Mouse (Mus musculus) kidney, postnatal 0 days (tissue): ENCODE measurements around the gene Usp34. TPM values are rescaled to one million over a fixed set of nuclear protein-coding genes. Genes with fewer than 3 reads are reported as not detected.

Experiments used
- ATAC-seq: fragments of 200-750 bp; cut with Nextera tagmentation; replicated peaks from 2 replicates; pipeline ENCODE4 v1.8.0; 2017; ENCODE audit warnings: low read depth, moderate number of reproducible peaks, moderate TSS enrichment, moderate library complexity; ENCODE audit not compliant: low FRiP score
- DNase-seq: peaks from one replicate; pipeline ENCODE4 v3.0.0-alpha.2; 2016; ENCODE audit warnings: low spot score
- H3K27ac ChIP-seq: fragments of 300-500 bp; sonication (generic); 2 replicates; pipeline ENCODE4 v1.5.1; 2014; ENCODE audit warnings: mild to moderate bottlenecking
- H3K27me3 ChIP-seq: fragments of 300-500 bp; sonication (generic); 2 replicates; pipeline ENCODE4 v1.6.1; 2014; ENCODE audit warnings: low read length, mixed read lengths; ENCODE audit not compliant: insufficient read depth
- H3K36me3 ChIP-seq: fragments of 300-500 bp; sonication (generic); 2 replicates; pipeline ENCODE4 v1.6.1; 2014; ENCODE audit warnings: low read length, mixed read lengths; ENCODE audit not compliant: insufficient read depth
- H3K4me1 ChIP-seq: fragments of 300-500 bp; sonication (generic); replicated peaks from 2 replicates; pipeline ENCODE4 v1.6.1; 2014; ENCODE audit warnings: antibody characterized with exemption, low read length, mixed read lengths; ENCODE audit not compliant: insufficient read depth
- H3K4me2 ChIP-seq: fragments of 300-500 bp; sonication (generic); 2 replicates; pipeline ENCODE4 v1.6.1; 2014; ENCODE audit warnings: mild to moderate bottlenecking, low read length, moderate library complexity, mixed read lengths
- H3K4me3 ChIP-seq: fragments of 300-500 bp; sonication (generic); replicated peaks from 2 replicates; pipeline ENCODE4 v1.5.1; 2014; ENCODE audit warnings: low read depth, low read length
- H3K9ac ChIP-seq: fragments of 300-500 bp; sonication (generic); 2 replicates; pipeline ENCODE4 v1.6.1; 2014; ENCODE audit warnings: low read depth, low read length
- H3K9me3 ChIP-seq: fragments of 300-500 bp; sonication (generic); replicated peaks from 2 replicates; pipeline ENCODE4 v1.6.1; 2016; ENCODE audit warnings: low read length, inconsistent platforms, mixed read lengths
- CTCF ChIP-seq: IDR thresholded peaks from 2 replicates; pipeline ENCODE4 v1.5.1; 2016; ENCODE audit warnings: antibody characterized with exemption, low read depth, mild to moderate bottlenecking, moderate library complexity
- WGBS: fragments of 180-500 bp; shearing (Covaris S2); extraction: QIAGEN DNeasy Blood & Tissue Kit; methylation state at CpG from one replicate; pipeline ENCODE4 v1.1.7; 2014; 5-methylcytosine and 5-hydroxymethylcytosine counted together
- polyA plus RNA-seq: library from polyadenylated mRNA; unstranded; fragments of >200 nt; fragmentation: Nextera tagmentation; extraction: Ambion mirVana; gene quantifications from 2 replicates; pipeline ENCODE4 v1.2.1, GENCODE M21; 2015

Gene Usp34
- 22.5 and 24.5 TPM in 2 replicates for polyA plus RNA-seq

GRCm38 (mm10) chr11:23306764-23307565 lies at the start of gene Usp34:
Usp34 (plus strand) TSS chr11:23306895.
- peak within 1 kb of the TSS; percentile 69 for H3K4me2 ChIP-seq
- peak within 1 kb of the TSS; percentile 88 for H3K9ac ChIP-seq
- H3K9me3 ChIP-seq: no peaks in the 10 kb centered on the region
- H3K27ac ChIP-seq: peak within 1 kb of the TSS; percentile 99
- peak within 1 kb of the TSS; percentile 75 for H3K4me3 ChIP-seq
- DNase-seq: peak; percentile 59
- no peaks in the 10 kb centered on the region for H3K36me3 ChIP-seq
- H3K4me1 ChIP-seq: no peaks in the 10 kb centered on the region
- peak; percentile 61; the same call in 1 of the 2 replicates for ATAC-seq
- no peak for TF ChIP-seq CTCF
- 0% methylated on average over 58 of the region's 80 CpGs for WGBS
- H3K27me3 ChIP-seq: no peaks in the 10 kb centered on the region

- H3K4me1 ChIP-seq: no peaks in the 10 kb centered on the region
- peaks cover 14% of the 10 kb centered on the region; the same call in 1 of the 2 replicates for H3K36me3 ChIP-seq
- no peak overlapping the region for H3K4me2 ChIP-seq
- H3K4me3 ChIP-seq: no peak overlapping the region
- no peak overlapping the region for H3K27ac ChIP-seq
- ATAC-seq: no peak
- no peak overlapping the region for H3K9ac ChIP-seq
- 92% methylated on average over 4 of the region's 4 CpGs for WGBS
- TF ChIP-seq CTCF: no peak
- H3K9me3 ChIP-seq: no peaks in the 10 kb centered on the region
- no peaks in the 10 kb centered on the region for H3K27me3 ChIP-seq
- DNase-seq: no peak
Measured at GRCm38 (mm10) chr11:23259073-23259472, 47.6 kb upstream of the Usp34 start.

GRCm38 (mm10) chr11:23259481-23259880 lies 47.2 kb upstream of the Usp34 start:
- Histone ChIP-seq H3K36me3 (peaks cover 16% of the 10 kb centered on the region; the same call in 1 of the 2 replicates), H3K27ac (no peak overlapping the region), H3K4me1 (no peaks in the 10 kb centered on the region), H3K4me3 (no peak overlapping the region), H3K4me2 (no peak overlapping the region), H3K9me3 (no peaks in the 10 kb centered on the region), H3K9ac (no peak overlapping the region), H3K27me3 (no peaks in the 10 kb centered on the region)
- TF ChIP-seq CTCF: no peak
- no peak for ATAC-seq
- no peak for DNase-seq
- WGBS: 79% methylated on average over 1 of the region's 1 CpGs

- no peak for TF ChIP-seq CTCF
- WGBS: 90% methylated on average over 1 of the region's 1 CpGs
- Histone ChIP-seq H3K4me3 (no peak overlapping the region), H3K27ac (no peak overlapping the region), H3K4me1 (no peaks in the 10 kb centered on the region), H3K27me3 (no peaks in the 10 kb centered on the region), H3K36me3 (peaks cover 19% of the 10 kb centered on the region; the same call in 1 of the 2 replicates), H3K4me2 (no peak overlapping the region), H3K9ac (no peak overlapping the region), H3K9me3 (no peaks in the 10 kb centered on the region)
- ATAC-seq (no peak), DNase-seq (no peak)
Measured at GRCm38 (mm10) chr11:23260186-23260585, 46.5 kb upstream of the Usp34 start.

- peak; percentile 23 for DNase-seq
- Histone ChIP-seq H3K9ac (no peak overlapping the region), H3K4me1 (no peaks in the 10 kb centered on the region), H3K4me2 (no peak overlapping the region), H3K27ac (no peak overlapping the region), H3K4me3 (no peak overlapping the region), H3K9me3 (no peaks in the 10 kb centered on the region), H3K27me3 (no peaks in the 10 kb centered on the region), H3K36me3 (peaks cover 23% of the 10 kb centered on the region; the same call in 1 of the 2 replicates)
- ATAC-seq: no peak
- WGBS: 76% methylated on average over 3 of the region's 3 CpGs
- peak; percentile 53 for TF ChIP-seq CTCF
Measured at GRCm38 (mm10) chr11:23261490-23261889, 45.2 kb upstream of the Usp34 start.

DNA sequence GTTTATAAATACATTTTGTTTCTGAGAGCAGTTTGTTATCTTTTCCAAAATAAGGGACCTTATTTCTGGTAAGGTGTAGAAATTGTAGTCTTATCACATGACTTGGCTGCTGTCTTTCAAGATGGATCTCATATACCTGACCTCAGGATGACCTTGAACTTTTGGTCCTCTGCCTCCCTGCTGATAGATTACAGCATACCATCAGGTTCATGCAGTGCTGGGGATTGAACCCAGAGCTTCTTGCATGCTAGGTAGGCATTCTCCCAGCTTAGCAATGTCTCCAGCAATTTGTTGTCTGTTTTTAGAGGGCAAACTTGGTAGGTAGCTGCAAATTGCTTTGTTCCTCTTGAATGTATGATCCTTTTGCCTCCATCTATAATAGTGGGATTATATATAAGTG lies 41.7 kb upstream of the Usp34 start:
- no peak for ATAC-seq
- Histone ChIP-seq H3K27ac (no peak overlapping the region), H3K36me3 (peaks cover 27% of the 10 kb centered on the region; the same call in 1 of the 2 replicates), H3K4me3 (no peak overlapping the region), H3K27me3 (no peaks in the 10 kb centered on the region), H3K9ac (no peak overlapping the region), H3K9me3 (no peaks in the 10 kb centered on the region), H3K4me2 (no peak overlapping the region), H3K4me1 (no peaks in the 10 kb centered on the region)
- no peak for TF ChIP-seq CTCF
- DNase-seq: no peak
